Mouse (Mus musculus): ENCODE results near the gene Kmt2e. TPM values are rescaled to one million over a fixed set of nuclear protein-coding genes. Genes with fewer than 3 reads are reported as not detected.

Kmt2e gene
- total and polyA plus RNA-seq, 3 experiments: 14.4 to 48.5 (median 38.1) TPM

GRCm38 (mm10) chr5:23431070-23431864, 3.0 kb upstream of the Kmt2e start:
- H3K27me3 ChIP-seq (ENCODE audit: control insufficient read depth, insufficient read depth, low read length): no peaks in the 10 kb centered on the region
- H3K27ac ChIP-seq: peak overlapping the region; percentile 100
- 0 out of 2 replicates have a peak overlapping the region, but pooled peaks have one; percentile 44 for H3K9ac ChIP-seq (ENCODE audit: low read depth, low read length)
- H3K4me1 ChIP-seq (ENCODE audit: control insufficient read depth, insufficient read depth, low read length): peaks cover 15% of the 10 kb centered on the region
- no peak for DNase-seq
- WGBS: 1% methylated on average over 10 of the region's 10 CpGs
- peaks cover 10% of the 10 kb centered on the region for H3K79me2 ChIP-seq (replicated peaks; ENCODE audit: control insufficient read depth, insufficient read depth, low read length)
- peaks cover 43% of the 10 kb centered on the region for H3K36me3 ChIP-seq (ENCODE audit: control insufficient read depth, insufficient read depth, low read length)
- intact Hi-C loops (cut with DNase I): no loop called here
- TF ChIP-seq POLR2A (IDR thresholded peaks at IDR 0.05; ENCODE audit: insufficient read depth, low read depth, low read length) (no peak), EP300 (IDR thresholded peaks at IDR 0.05; ENCODE audit: insufficient read depth, low read depth, low read length) (no peak), CTCF (IDR thresholded peaks at IDR 0.05) (no peak)
- peak overlapping the region; percentile 72 for H3K4me3 ChIP-seq

DNA sequence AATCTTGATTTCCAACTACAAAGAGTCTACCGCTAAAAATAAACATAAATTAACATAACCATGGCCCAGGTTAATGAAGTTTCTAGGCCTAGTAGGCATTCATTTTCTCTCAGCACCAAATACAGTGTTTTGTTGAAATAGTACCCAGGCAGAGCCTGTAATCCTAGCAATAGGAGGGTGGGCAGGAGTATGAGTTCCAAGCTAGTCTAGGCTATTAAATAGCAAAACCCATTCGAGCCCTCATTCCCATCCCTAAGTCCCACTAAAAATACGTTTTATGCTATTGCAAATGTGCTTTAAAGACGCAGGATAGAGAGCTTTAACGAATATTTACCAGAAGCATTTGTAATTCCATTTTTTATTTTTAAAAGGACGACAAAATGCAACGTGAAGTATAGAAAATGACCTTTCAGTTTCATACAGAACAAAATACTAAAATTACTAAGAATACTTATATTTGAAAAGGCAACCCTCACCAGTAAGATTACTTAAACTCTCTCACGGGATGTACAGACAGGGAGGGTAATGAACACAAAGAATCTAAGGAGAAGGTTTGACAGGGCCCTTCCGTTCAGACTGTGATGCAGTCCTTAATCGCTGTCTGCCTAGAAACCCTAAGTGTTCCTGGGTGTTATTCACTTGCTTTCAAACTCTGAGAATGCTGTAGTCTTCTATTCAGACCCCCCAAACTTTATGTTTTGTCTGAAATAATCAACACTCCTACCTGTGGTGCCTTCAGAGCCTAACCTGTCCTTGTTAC, 2.1 kb upstream of the Kmt2e start:
- H3K27me3 ChIP-seq (ENCODE audit: control insufficient read depth, insufficient read depth, low read length): no peaks in the 10 kb centered on the region
- peak overlapping the region; percentile 100 for H3K27ac ChIP-seq
- intact Hi-C loops (cut with DNase I): loop anchor here (1.0 kb wide), 1 partner anchor 14 kb away; no protein-coding TSS in a partner anchor
- H3K79me2 ChIP-seq (replicated peaks; ENCODE audit: control insufficient read depth, insufficient read depth, low read length): peaks cover 9% of the 10 kb centered on the region
- DNase-seq: no peak
- H3K36me3 ChIP-seq (ENCODE audit: control insufficient read depth, insufficient read depth, low read length): peaks cover 38% of the 10 kb centered on the region
- no peak for TF ChIP-seq CTCF (IDR thresholded peaks at IDR 0.05)
- no peak for TF ChIP-seq EP300 (IDR thresholded peaks at IDR 0.05; ENCODE audit: insufficient read depth, low read depth, low read length)
- no peak for TF ChIP-seq POLR2A (IDR thresholded peaks at IDR 0.05; ENCODE audit: insufficient read depth, low read depth, low read length)
- peak overlapping the region; percentile 84 for H3K9ac ChIP-seq (ENCODE audit: low read depth, low read length)
- peaks cover 10% of the 10 kb centered on the region for H3K4me1 ChIP-seq (ENCODE audit: control insufficient read depth, insufficient read depth, low read length)
- H3K4me3 ChIP-seq: peak overlapping the region; percentile 72
- WGBS: under 1% methylated on average over 10 of the region's 10 CpGs

- DNase-seq: peak; percentile 97 to 99
- Histone ChIP-seq H3K4me3 (peak overlapping the region; percentile 72), H3K36me3 (ENCODE audit: control insufficient read depth, insufficient read depth, low read length) (peaks cover 35% of the 10 kb centered on the region), H3K27me3 (ENCODE audit: control insufficient read depth, insufficient read depth, low read length) (no peaks in the 10 kb centered on the region), H3K79me2 (replicated peaks; ENCODE audit: control insufficient read depth, insufficient read depth, low read length) (peaks cover 7% of the 10 kb centered on the region), H3K4me1 (ENCODE audit: control insufficient read depth, insufficient read depth, low read length) (peaks cover 7% of the 10 kb centered on the region), H3K9ac (ENCODE audit: low read depth, low read length) (peak overlapping the region; percentile 97), H3K27ac (peak overlapping the region; percentile 100)
- WGBS: under 1% methylated on average over 60 of the region's 61 CpGs
- intact Hi-C loops (cut with DNase I): loop anchor here (1.0 kb wide), 1 partner anchor 15 kb away; no protein-coding TSS in a partner anchor
- peak; percentile 81; the same call in 1 of the 2 replicates for TF ChIP-seq EP300 (IDR thresholded peaks at IDR 0.05; ENCODE audit: insufficient read depth, low read depth, low read length)
- peak; percentile 96 for TF ChIP-seq POLR2A (IDR thresholded peaks at IDR 0.05; ENCODE audit: insufficient read depth, low read depth, low read length)
- TF ChIP-seq CTCF (IDR thresholded peaks at IDR 0.05): no peak
These were observed 1.3 kb upstream of the Kmt2e start for GRCm38 (mm10) chr5:23432708-23433645.

DNA sequence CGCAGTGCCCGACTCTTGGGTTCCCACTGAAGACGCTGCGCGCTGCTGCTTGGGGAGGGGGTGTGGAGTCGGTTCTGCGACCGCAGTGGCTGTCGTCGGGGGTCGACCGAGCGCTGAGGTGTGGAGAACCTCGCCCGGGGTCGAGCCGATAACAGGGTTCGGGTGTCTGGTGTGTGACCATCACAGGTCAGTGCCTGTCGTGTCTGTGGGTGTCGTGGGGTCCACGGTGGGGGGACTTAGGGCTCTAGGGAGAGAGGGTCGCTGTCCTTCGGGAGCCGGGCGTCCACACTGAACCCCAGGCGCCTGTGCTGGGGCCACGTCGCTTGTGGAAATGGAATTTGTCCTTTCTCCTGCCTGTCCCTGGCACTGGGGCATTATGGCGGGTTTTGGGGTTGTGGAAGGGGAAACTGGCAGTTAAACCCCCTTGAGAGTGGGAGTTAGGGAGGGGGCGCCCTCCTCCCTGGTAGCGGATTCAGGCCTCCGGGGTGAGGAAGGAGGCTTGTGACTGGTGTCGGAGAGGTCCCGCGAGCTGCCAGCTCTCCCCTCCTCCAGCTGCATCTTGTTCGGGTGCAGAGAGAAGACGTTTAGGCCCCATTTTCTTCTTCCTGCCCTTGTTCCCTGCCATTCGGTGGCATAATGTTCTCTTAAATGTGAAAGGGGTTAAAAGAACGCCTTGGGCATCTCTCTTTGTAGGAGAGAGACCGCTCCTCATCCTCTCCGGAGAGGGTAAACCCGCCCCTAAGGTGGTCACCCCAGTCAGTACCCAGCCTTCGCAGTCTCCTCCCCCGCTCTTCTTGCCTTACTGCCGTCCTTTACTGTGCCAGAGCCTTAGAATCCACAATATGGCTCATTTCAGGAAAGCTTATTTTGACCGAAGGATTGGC, 599 bp downstream of the Kmt2e start:
- WGBS: under 1% methylated on average over 46 of the region's 46 CpGs
- H3K79me2 ChIP-seq (replicated peaks; ENCODE audit: control insufficient read depth, insufficient read depth, low read length): peaks cover 9% of the 10 kb centered on the region
- intact Hi-C loops (cut with DNase I): loop anchor here (1.0 kb wide), 1 partner anchor 48 kb away; no protein-coding TSS in a partner anchor

More for the DNA sequence above, 599 bp downstream of the Kmt2e start:
- peaks cover 8% of the 10 kb centered on the region for H3K4me1 ChIP-seq (ENCODE audit: control insufficient read depth, insufficient read depth, low read length)
- DNase-seq: peak; percentile 75 to 82
- H3K27ac ChIP-seq: peak overlapping the region; percentile 100
- peak overlapping the region; percentile 72 for H3K4me3 ChIP-seq
- H3K27me3 ChIP-seq (ENCODE audit: control insufficient read depth, insufficient read depth, low read length): no peaks in the 10 kb centered on the region
- no peak for TF ChIP-seq CTCF (IDR thresholded peaks at IDR 0.05)
- 0 out of 2 replicates have a peak, but pooled peaks have one; percentile 11 for TF ChIP-seq EP300 (IDR thresholded peaks at IDR 0.05; ENCODE audit: insufficient read depth, low read depth, low read length)
- peak; percentile 61 for TF ChIP-seq POLR2A (IDR thresholded peaks at IDR 0.05; ENCODE audit: insufficient read depth, low read depth, low read length)
- H3K36me3 ChIP-seq (ENCODE audit: control insufficient read depth, insufficient read depth, low read length): peaks cover 26% of the 10 kb centered on the region
- H3K9ac ChIP-seq (ENCODE audit: low read depth, low read length): peak overlapping the region; percentile 97

Data from heart, adult 2 months (tissue).